Mouse (Mus musculus): ENCODE data around the gene Eri3. TPM values are rescaled to one million over a fixed set of nuclear protein-coding genes. Genes with fewer than 3 reads are reported as not detected.
A peak's percentile ranks its signal among the peaks of the same experiment; 100 is the strongest.

The Eri3 gene
- polyA plus RNA-seq, 1 experiment from 2014 or later = 282 TPM

- Histone ChIP-seq H3K27me3 (ENCODE audit: control insufficient read depth, insufficient read depth, low read depth, low read length) (no peaks in the 10 kb centered on the region), H3K4me3 (ENCODE audit: low read depth, low read length) (no peak overlapping the region), H3K9ac (ENCODE audit: low read depth, low read length) (no peak overlapping the region), H3K4me1 (ENCODE audit: control insufficient read depth, insufficient read depth, low read length) (peaks cover 30% of the 10 kb centered on the region), H3K27ac (ENCODE audit: low read length) (no peak overlapping the region; the same call in 1 of the 2 replicates), H3K4me2 (ENCODE audit: low read length) (no peak overlapping the region), H3K9me3 (replicated peaks; ENCODE audit: control insufficient read depth, low read length, poor library complexity, severe bottlenecking) (no peaks in the 10 kb centered on the region), H3K36me3 (ENCODE audit: control insufficient read depth, insufficient read depth, low read length) (no peaks in the 10 kb centered on the region)
- no peak for ATAC-seq
- WGBS = 34% methylated on average over 5 of the region's 5 CpGs
Measured at GRCm38 (mm10) chr4:117655500-117655863, 105.3 kb downstream of the Eri3 start.

- Histone ChIP-seq H3K9me3 (replicated peaks; ENCODE audit: control insufficient read depth, low read length, poor library complexity, severe bottlenecking) (no peaks in the 10 kb centered on the region), H3K9ac (ENCODE audit: low read depth, low read length) (no peak overlapping the region), H3K4me1 (ENCODE audit: control insufficient read depth, insufficient read depth, low read length) (peaks cover 27% of the 10 kb centered on the region), H3K4me3 (ENCODE audit: low read depth, low read length) (no peak overlapping the region), H3K36me3 (ENCODE audit: control insufficient read depth, insufficient read depth, low read length) (no peaks in the 10 kb centered on the region), H3K27ac (ENCODE audit: low read length) (peak overlapping the region; percentile 63), H3K4me2 (ENCODE audit: low read length) (no peak overlapping the region), H3K27me3 (ENCODE audit: control insufficient read depth, insufficient read depth, low read depth, low read length) (no peaks in the 10 kb centered on the region)
- no peak for ATAC-seq
- WGBS = 15% methylated on average over 6 of the region's 6 CpGs
Measured at GRCm38 (mm10) chr4:117656961-117657360, 106.8 kb downstream of the Eri3 start.

GRCm38 (mm10) chr4:117657646-117658045 is 107.5 kb downstream of the Eri3 start:
- no peaks in the 10 kb centered on the region for H3K27me3 ChIP-seq (ENCODE audit: control insufficient read depth, insufficient read depth, low read depth, low read length)
- peak overlapping the region; percentile 63 for H3K27ac ChIP-seq (ENCODE audit: low read length)
- ATAC-seq = no peak
- no peaks in the 10 kb centered on the region for H3K36me3 ChIP-seq (ENCODE audit: control insufficient read depth, insufficient read depth, low read length)
- H3K9me3 ChIP-seq (replicated peaks; ENCODE audit: control insufficient read depth, low read length, poor library complexity, severe bottlenecking) = no peaks in the 10 kb centered on the region
- peaks cover 27% of the 10 kb centered on the region for H3K4me1 ChIP-seq (ENCODE audit: control insufficient read depth, insufficient read depth, low read length)
- no peak overlapping the region for H3K9ac ChIP-seq (ENCODE audit: low read depth, low read length)
- no peak overlapping the region for H3K4me3 ChIP-seq (ENCODE audit: low read depth, low read length)
- H3K4me2 ChIP-seq (ENCODE audit: low read length) = no peak overlapping the region
- 52% methylated on average over 4 of the region's 4 CpGs for WGBS

GRCm38 (mm10) chr4:117658582-117659444 is 108.6 kb downstream of the Eri3 start:
- Histone ChIP-seq H3K27me3 (ENCODE audit: control insufficient read depth, insufficient read depth, low read depth, low read length) (no peaks in the 10 kb centered on the region), H3K36me3 (ENCODE audit: control insufficient read depth, insufficient read depth, low read length) (no peaks in the 10 kb centered on the region), H3K4me2 (ENCODE audit: low read length) (no peak overlapping the region), H3K27ac (ENCODE audit: low read length) (no peak overlapping the region), H3K9ac (ENCODE audit: low read depth, low read length) (no peak overlapping the region), H3K4me3 (ENCODE audit: low read depth, low read length) (no peak overlapping the region), H3K4me1 (ENCODE audit: control insufficient read depth, insufficient read depth, low read length) (peaks cover 27% of the 10 kb centered on the region), H3K9me3 (replicated peaks; ENCODE audit: control insufficient read depth, low read length, poor library complexity, severe bottlenecking) (no peaks in the 10 kb centered on the region)
- WGBS = 48% methylated on average over 14 of the region's 14 CpGs
- no peak for ATAC-seq

- H3K27ac ChIP-seq (ENCODE audit: low read length) = no peak overlapping the region
- 95% methylated on average over 5 of the region's 5 CpGs for WGBS
- no peak for ATAC-seq
- H3K4me1 ChIP-seq (ENCODE audit: control insufficient read depth, insufficient read depth, low read length) = peaks cover 15% of the 10 kb centered on the region
- no peaks in the 10 kb centered on the region for H3K9me3 ChIP-seq (replicated peaks; ENCODE audit: control insufficient read depth, low read length, poor library complexity, severe bottlenecking)
- H3K36me3 ChIP-seq (ENCODE audit: control insufficient read depth, insufficient read depth, low read length) = no peaks in the 10 kb centered on the region
- H3K4me2 ChIP-seq (ENCODE audit: low read length) = no peak overlapping the region
- no peaks in the 10 kb centered on the region for H3K27me3 ChIP-seq (ENCODE audit: control insufficient read depth, insufficient read depth, low read depth, low read length)
- H3K9ac ChIP-seq (ENCODE audit: low read depth, low read length) = no peak overlapping the region
- H3K4me3 ChIP-seq (ENCODE audit: low read depth, low read length) = no peak overlapping the region
Measured at GRCm38 (mm10) chr4:117660001-117660400, 109.8 kb downstream of the Eri3 start.

GRCm38 (mm10) chr4:117664411-117665137 is 114.4 kb downstream of the Eri3 start:
- Histone ChIP-seq H3K9ac (ENCODE audit: low read depth, low read length) (no peak overlapping the region), H3K4me1 (ENCODE audit: control insufficient read depth, insufficient read depth, low read length) (no peaks in the 10 kb centered on the region; the same call in 1 of the 2 replicates), H3K4me3 (ENCODE audit: low read depth, low read length) (no peak overlapping the region), H3K36me3 (ENCODE audit: control insufficient read depth, insufficient read depth, low read length) (no peaks in the 10 kb centered on the region), H3K27me3 (ENCODE audit: control insufficient read depth, insufficient read depth, low read depth, low read length) (no peaks in the 10 kb centered on the region), H3K9me3 (replicated peaks; ENCODE audit: control insufficient read depth, low read length, poor library complexity, severe bottlenecking) (no peaks in the 10 kb centered on the region), H3K27ac (ENCODE audit: low read length) (no peak overlapping the region), H3K4me2 (ENCODE audit: low read length) (no peak overlapping the region)
- 63% methylated on average over 10 of the region's 10 CpGs for WGBS
- no peak for ATAC-seq

- no peaks in the 10 kb centered on the region; the same call in 1 of the 2 replicates for H3K4me1 ChIP-seq (ENCODE audit: control insufficient read depth, insufficient read depth, low read length)
- ATAC-seq = no peak
- no peak overlapping the region for H3K4me3 ChIP-seq (ENCODE audit: low read depth, low read length)
- 52% methylated on average over 7 of the region's 7 CpGs for WGBS
- H3K27ac ChIP-seq (ENCODE audit: low read length) = no peak overlapping the region
- no peaks in the 10 kb centered on the region for H3K9me3 ChIP-seq (replicated peaks; ENCODE audit: control insufficient read depth, low read length, poor library complexity, severe bottlenecking)
- H3K9ac ChIP-seq (ENCODE audit: low read depth, low read length) = no peak overlapping the region
- H3K36me3 ChIP-seq (ENCODE audit: control insufficient read depth, insufficient read depth, low read length) = no peaks in the 10 kb centered on the region
- H3K27me3 ChIP-seq (ENCODE audit: control insufficient read depth, insufficient read depth, low read depth, low read length) = no peaks in the 10 kb centered on the region
- no peak overlapping the region for H3K4me2 ChIP-seq (ENCODE audit: low read length)
Measured at GRCm38 (mm10) chr4:117665531-117665930, 115.4 kb downstream of the Eri3 start.

GRCm38 (mm10) chr4:117666054-117666453 is 115.9 kb downstream of the Eri3 start:
- Histone ChIP-seq H3K4me1 (ENCODE audit: control insufficient read depth, insufficient read depth, low read length) (no peaks in the 10 kb centered on the region; the same call in 1 of the 2 replicates), H3K4me3 (ENCODE audit: low read depth, low read length) (no peak overlapping the region), H3K27ac (ENCODE audit: low read length) (no peak overlapping the region), H3K36me3 (ENCODE audit: control insufficient read depth, insufficient read depth, low read length) (no peaks in the 10 kb centered on the region), H3K4me2 (ENCODE audit: low read length) (no peak overlapping the region), H3K9me3 (replicated peaks; ENCODE audit: control insufficient read depth, low read length, poor library complexity, severe bottlenecking) (no peaks in the 10 kb centered on the region), H3K27me3 (ENCODE audit: control insufficient read depth, insufficient read depth, low read depth, low read length) (no peaks in the 10 kb centered on the region), H3K9ac (ENCODE audit: low read depth, low read length) (no peak overlapping the region)
- no peak for ATAC-seq
- WGBS = 69% methylated on average over 8 of the region's 8 CpGs

- H3K9ac ChIP-seq (ENCODE audit: low read depth, low read length) = no peak overlapping the region
- H3K9me3 ChIP-seq (replicated peaks; ENCODE audit: control insufficient read depth, low read length, poor library complexity, severe bottlenecking) = no peaks in the 10 kb centered on the region
- ATAC-seq = no peak
- H3K4me2 ChIP-seq (ENCODE audit: low read length) = no peak overlapping the region
- no peaks in the 10 kb centered on the region for H3K27me3 ChIP-seq (ENCODE audit: control insufficient read depth, insufficient read depth, low read depth, low read length)
- WGBS = 83% methylated on average over 7 of the region's 7 CpGs
- H3K4me1 ChIP-seq (ENCODE audit: control insufficient read depth, insufficient read depth, low read length) = no peaks in the 10 kb centered on the region; the same call in 1 of the 2 replicates
- H3K27ac ChIP-seq (ENCODE audit: low read length) = no peak overlapping the region
- peaks cover 5% of the 10 kb centered on the region for H3K36me3 ChIP-seq (ENCODE audit: control insufficient read depth, insufficient read depth, low read length)
- no peak overlapping the region for H3K4me3 ChIP-seq (ENCODE audit: low read depth, low read length)
Measured at GRCm38 (mm10) chr4:117669874-117670273, 119.7 kb downstream of the Eri3 start.

Measured in midbrain, embryonic 16.5 days (tissue).